Mouse (Mus musculus): ENCODE measurements around the gene Ssbp1.

Gene Ssbp1

DNA sequence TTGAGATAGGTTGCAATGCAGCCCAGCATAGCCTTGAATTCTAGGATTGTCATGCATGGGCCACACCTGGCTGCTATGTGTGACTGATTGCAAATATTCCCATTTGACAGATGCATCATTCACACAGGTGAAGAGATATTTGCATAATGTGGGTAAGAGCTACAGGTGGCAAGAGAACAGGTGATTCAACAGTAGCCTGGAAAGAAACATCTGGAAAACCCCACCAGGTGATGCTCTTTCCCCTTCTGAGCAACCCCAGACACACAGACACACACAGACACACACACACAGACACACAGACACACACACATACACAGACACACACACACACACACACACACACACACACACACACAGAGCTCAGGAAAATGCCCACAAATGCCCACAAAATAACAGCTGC, 39.3 kb upstream of the Ssbp1 start:
- TF ChIP-seq NANOG (IDR thresholded peaks at IDR 0.05; ENCODE audit: borderline replicate concordance, low read length) (no peak), POU5F1 (IDR thresholded peaks at IDR 0.05; ENCODE audit: borderline replicate concordance, low read length) (no peak), CTCF (conservative IDR thresholded peaks at IDR 0.05; ENCODE audit: low read length) (no peak)
- Histone ChIP-seq H3K36me3 (ENCODE audit: insufficient read depth, low read length) (no peaks in the 10 kb centered on the region), H3K4me3 (replicated peaks; ENCODE audit: low read length) (no peak overlapping the region), H3K27me3 (ENCODE audit: insufficient read depth, low read length) (peaks cover 41% of the 10 kb centered on the region), H3K9me3 (ENCODE audit: low read length) (no peaks in the 10 kb centered on the region), H3K4me1 (replicated peaks; ENCODE audit: low read depth, low read length) (peaks cover 10% of the 10 kb centered on the region)

DNA sequence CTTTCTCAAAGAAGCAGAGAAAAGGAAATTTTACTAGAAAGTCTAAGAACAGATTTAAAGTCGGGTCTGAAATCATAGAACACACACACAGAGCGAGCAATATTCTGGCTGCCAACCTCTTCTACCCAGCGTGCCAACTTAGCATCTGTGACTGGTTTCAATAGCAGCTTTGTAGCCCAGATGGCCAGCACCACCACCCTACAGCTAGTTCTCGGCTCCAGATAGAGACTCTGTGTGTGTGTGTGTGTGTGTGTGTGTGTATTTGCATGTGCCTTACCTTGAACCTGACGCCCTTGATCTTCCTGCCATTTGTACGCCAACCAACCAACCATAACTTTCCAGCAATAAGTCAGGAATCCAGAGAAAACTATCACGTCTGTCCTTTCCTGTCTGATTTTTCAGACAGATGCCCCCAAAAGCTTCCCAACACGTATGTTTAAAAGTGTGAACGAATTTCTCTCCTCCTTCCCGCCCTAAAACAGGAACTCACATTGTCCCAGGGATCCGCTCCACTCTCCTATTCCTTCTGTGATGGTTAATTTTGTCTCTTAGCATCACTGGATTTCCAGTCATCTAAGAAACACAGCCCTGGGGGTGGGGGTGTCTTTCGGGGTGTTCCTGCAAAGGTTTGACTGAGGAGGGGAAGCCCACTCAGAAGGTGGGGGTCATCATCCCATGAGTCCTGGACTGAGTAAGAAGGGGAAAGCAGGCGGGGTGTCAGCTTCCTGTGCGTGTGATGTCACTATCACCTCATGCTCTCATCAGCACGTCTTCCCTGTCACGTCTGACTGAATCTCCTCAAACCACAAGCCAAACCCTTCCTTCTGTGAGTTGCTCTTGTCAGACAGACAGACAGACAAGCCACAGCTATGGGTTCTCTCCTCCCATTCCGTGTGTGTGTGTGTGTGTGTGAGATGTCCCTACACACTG, 38.5 kb upstream of the Ssbp1 start:
- H3K4me1 ChIP-seq (replicated peaks; ENCODE audit: low read depth, low read length) = peaks cover 10% of the 10 kb centered on the region
- H3K4me3 ChIP-seq (replicated peaks; ENCODE audit: low read length) = no peak overlapping the region
- H3K9me3 ChIP-seq (ENCODE audit: low read length) = no peaks in the 10 kb centered on the region
- no peak for TF ChIP-seq POU5F1 (IDR thresholded peaks at IDR 0.05; ENCODE audit: borderline replicate concordance, low read length)
- TF ChIP-seq NANOG (IDR thresholded peaks at IDR 0.05; ENCODE audit: borderline replicate concordance, low read length) = no peak
- no peak for TF ChIP-seq CTCF (conservative IDR thresholded peaks at IDR 0.05; ENCODE audit: low read length)
- peaks cover 48% of the 10 kb centered on the region for H3K27me3 ChIP-seq (ENCODE audit: insufficient read depth, low read length)
- no peaks in the 10 kb centered on the region for H3K36me3 ChIP-seq (ENCODE audit: insufficient read depth, low read length)

DNA sequence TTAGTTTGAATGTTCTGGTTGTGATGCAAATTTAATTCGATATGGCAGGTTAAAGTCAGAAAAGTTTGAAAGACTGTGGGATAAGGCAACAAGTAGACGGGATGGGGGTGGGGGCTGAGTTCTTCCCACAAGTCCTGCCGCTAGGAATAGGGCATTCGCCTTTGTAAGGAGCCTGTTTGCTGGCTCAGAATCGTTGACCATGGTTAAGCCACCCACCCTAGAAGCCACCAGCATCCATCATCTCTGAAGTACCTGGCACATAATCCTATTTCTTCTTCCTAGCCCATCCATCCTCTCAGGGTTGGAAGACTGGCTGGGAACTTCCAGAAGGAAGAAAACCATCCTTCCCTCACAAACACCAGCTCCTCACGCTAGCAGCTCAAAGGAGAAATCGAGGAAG, 36.5 kb upstream of the Ssbp1 start:
- Histone ChIP-seq H3K36me3 (ENCODE audit: insufficient read depth, low read length) (no peaks in the 10 kb centered on the region), H3K27me3 (ENCODE audit: insufficient read depth, low read length) (peaks cover 65% of the 10 kb centered on the region), H3K4me3 (replicated peaks; ENCODE audit: low read length) (peak overlapping the region; percentile 93), H3K4me1 (replicated peaks; ENCODE audit: low read depth, low read length) (peaks cover 10% of the 10 kb centered on the region), H3K9me3 (ENCODE audit: low read length) (no peaks in the 10 kb centered on the region)
- TF ChIP-seq CTCF (conservative IDR thresholded peaks at IDR 0.05; ENCODE audit: low read length) (no peak), POU5F1 (IDR thresholded peaks at IDR 0.05; ENCODE audit: borderline replicate concordance, low read length) (no peak), NANOG (IDR thresholded peaks at IDR 0.05; ENCODE audit: borderline replicate concordance, low read length) (no peak; the same call in 1 of the 2 replicates)

DNA sequence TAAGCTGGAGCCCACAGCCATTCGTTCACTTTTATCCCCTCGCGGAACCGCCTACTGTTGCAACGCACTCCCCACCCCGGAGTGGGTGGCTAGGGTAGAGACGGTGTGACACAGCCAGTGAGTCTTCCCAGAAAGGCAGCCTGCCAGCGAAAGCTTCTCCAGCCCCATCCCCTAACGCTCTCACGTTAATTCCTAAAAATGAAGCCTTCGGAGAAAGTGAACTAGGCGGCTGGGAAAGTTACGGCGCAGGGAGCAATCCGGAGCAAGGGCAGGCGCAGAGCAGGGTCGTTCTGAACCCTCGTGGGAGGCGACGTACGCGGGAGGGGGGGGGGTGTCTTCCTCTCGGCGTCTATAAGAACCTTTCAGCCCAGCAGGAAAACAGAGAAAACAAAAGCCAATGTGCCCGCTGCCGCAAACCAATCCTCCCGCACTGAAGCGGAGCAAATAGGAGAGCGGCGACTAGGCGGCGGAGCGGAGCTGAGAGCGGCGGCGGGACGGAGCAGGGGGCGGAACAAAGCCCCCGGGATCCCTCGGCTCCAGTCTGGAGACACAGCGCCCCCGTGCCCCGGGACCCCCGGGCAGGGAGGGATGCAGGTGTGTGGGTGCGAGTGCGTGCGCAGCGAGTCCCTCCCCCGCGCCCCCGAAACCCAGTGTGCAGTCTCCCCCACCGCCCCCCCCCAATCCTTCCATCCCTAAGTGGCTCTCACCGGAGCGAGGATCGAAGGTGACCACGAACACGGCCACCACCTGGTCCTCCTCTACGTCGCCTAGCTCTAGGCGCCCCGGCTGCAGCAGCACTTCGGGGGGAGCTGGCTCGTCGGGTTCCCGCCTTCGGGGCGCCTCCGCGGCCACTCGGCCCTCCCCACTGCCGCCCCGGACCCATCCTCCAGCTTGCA, 35.8 kb upstream of the Ssbp1 start:
- Histone ChIP-seq H3K4me1 (replicated peaks; ENCODE audit: low read depth, low read length) (peaks cover 10% of the 10 kb centered on the region), H3K27me3 (ENCODE audit: insufficient read depth, low read length) (peaks cover 70% of the 10 kb centered on the region), H3K4me3 (replicated peaks; ENCODE audit: low read length) (peak overlapping the region; percentile 93), H3K36me3 (ENCODE audit: insufficient read depth, low read length) (no peaks in the 10 kb centered on the region), H3K9me3 (ENCODE audit: low read length) (no peaks in the 10 kb centered on the region)
- no peak for TF ChIP-seq CTCF (conservative IDR thresholded peaks at IDR 0.05; ENCODE audit: low read length)
- no peak for TF ChIP-seq POU5F1 (IDR thresholded peaks at IDR 0.05; ENCODE audit: borderline replicate concordance, low read length)
- no peak for TF ChIP-seq NANOG (IDR thresholded peaks at IDR 0.05; ENCODE audit: borderline replicate concordance, low read length)

DNA sequence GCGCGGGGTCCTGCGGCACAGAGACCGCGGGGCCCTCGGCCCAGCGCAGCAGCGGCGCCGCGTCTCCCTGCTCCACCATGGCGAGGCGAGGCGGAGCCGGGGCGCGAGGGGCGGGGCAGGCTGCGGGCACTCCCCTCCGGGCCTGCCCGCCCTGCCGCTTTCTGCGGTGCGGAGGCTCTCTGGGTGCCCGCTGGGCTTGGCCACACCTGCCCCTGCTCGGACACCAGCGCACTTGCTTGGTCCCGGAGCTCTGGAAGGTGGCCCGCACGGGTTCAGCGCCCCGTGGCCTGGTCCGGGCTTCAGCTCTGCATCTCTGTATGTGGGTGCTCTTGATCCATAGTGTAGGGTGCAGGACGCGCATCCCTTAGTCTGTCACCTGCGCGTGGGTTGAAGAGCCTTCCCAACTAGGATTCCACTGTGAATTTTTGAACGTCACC, 35.1 kb upstream of the Ssbp1 start, which contains the start of gene E330009J07Rik:
TSS of gene E330009J07Rik (minus strand) at position 89 of the 437 bp plus-strand sequence.
- TF ChIP-seq CTCF (conservative IDR thresholded peaks at IDR 0.05; ENCODE audit: low read length) = no peak
- no peak for TF ChIP-seq POU5F1 (IDR thresholded peaks at IDR 0.05; ENCODE audit: borderline replicate concordance, low read length)
- no peak for TF ChIP-seq NANOG (IDR thresholded peaks at IDR 0.05; ENCODE audit: borderline replicate concordance, low read length)
- no peaks in the 10 kb centered on the region for H3K36me3 ChIP-seq (ENCODE audit: insufficient read depth, low read length)
- H3K4me1 ChIP-seq (replicated peaks; ENCODE audit: low read depth, low read length) = peaks cover 10% of the 10 kb centered on the region
- peak within 1 kb of the TSS; percentile 93 for H3K4me3 ChIP-seq (replicated peaks; ENCODE audit: low read length)
- no peaks in the 10 kb centered on the region for H3K9me3 ChIP-seq (ENCODE audit: low read length)
- peaks cover 76% of the 10 kb centered on the region for H3K27me3 ChIP-seq (ENCODE audit: insufficient read depth, low read length)

DNA sequence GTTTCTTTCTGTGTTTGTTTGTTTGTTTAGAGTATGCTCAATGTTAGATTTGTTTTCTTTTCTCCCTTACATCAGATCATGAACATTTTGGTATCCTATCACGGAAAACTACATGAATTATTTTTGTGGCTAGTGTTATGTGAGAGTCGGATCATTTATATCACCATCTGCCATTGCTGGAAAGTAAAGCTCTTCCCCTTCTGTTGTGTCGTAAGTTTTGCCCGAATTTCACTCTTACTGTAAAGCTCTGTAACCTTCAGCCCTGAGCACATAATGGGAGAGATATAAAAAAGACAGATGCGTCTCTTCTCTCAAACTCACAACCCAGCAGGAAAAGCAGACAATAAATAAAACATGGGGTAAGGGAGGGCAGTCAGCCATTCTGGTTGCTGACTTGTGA, 32.2 kb upstream of the Ssbp1 start, which contains the start of gene Wee2:
TSS of gene Wee2 (plus strand) at position 153 of the 400 bp plus-strand sequence.
- Histone ChIP-seq H3K27me3 (ENCODE audit: insufficient read depth, low read length) (peaks cover 66% of the 10 kb centered on the region), H3K9me3 (ENCODE audit: low read length) (peaks cover 7% of the 10 kb centered on the region; the same call in 1 of the 2 replicates), H3K4me3 (replicated peaks; ENCODE audit: low read length) (no peak within 1 kb of the TSS), H3K4me1 (replicated peaks; ENCODE audit: low read depth, low read length) (peaks cover 17% of the 10 kb centered on the region), H3K36me3 (ENCODE audit: insufficient read depth, low read length) (no peaks in the 10 kb centered on the region)
- no peak for TF ChIP-seq NANOG (IDR thresholded peaks at IDR 0.05; ENCODE audit: borderline replicate concordance, low read length)
- TF ChIP-seq POU5F1 (IDR thresholded peaks at IDR 0.05; ENCODE audit: borderline replicate concordance, low read length) = no peak
- TF ChIP-seq CTCF (conservative IDR thresholded peaks at IDR 0.05; ENCODE audit: low read length) = no peak

DNA sequence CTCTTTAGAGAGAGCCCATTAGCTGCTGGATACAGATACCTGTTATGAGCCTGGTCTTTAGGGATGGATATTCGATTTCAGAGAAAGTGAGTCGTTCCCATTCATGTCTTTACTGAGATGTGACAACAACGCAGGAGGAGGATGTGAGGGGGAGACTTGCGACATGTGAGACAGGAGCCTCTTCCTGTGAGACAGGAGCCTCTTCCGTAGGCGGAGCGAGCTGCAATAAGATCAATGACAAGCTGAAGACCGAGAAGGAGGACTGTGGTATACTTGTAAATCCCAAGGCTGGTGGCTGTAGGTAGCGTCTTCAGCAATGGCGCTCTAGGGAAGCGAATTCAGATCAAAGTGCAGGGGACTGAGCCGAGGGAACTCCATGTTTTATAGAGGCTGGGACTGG, 31.4 kb upstream of the Ssbp1 start:
- peaks cover 12% of the 10 kb centered on the region for H3K4me1 ChIP-seq (replicated peaks; ENCODE audit: low read depth, low read length)
- peaks cover 7% of the 10 kb centered on the region; the same call in 1 of the 2 replicates for H3K9me3 ChIP-seq (ENCODE audit: low read length)
- TF ChIP-seq NANOG (IDR thresholded peaks at IDR 0.05; ENCODE audit: borderline replicate concordance, low read length) (no peak), CTCF (conservative IDR thresholded peaks at IDR 0.05; ENCODE audit: low read length) (no peak)
- H3K4me3 ChIP-seq (replicated peaks; ENCODE audit: low read length) = no peak overlapping the region
- H3K36me3 ChIP-seq (ENCODE audit: insufficient read depth, low read length) = no peaks in the 10 kb centered on the region
- H3K27me3 ChIP-seq (ENCODE audit: insufficient read depth, low read length) = peaks cover 60% of the 10 kb centered on the region

DNA sequence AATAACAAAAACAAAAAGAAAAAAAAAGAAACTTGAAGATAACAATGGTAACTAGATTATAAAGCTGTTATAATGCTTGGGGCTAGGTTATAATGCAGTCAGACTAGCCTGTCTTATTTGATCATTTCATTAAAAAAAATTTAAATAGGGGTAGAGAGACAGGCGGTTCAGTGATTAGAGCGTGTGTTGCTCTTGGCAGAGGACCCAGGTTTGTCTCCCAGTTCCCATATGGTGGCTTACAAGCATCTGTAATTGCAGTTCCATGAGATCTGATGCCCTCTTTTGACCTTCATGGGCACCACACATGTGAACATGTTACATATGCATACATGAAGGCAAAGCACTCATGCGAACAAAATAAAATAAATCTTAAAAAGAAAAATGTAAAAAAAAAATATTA, 29.9 kb upstream of the Ssbp1 start:
- TF ChIP-seq CTCF (conservative IDR thresholded peaks at IDR 0.05; ENCODE audit: low read length) (no peak), POU5F1 (IDR thresholded peaks at IDR 0.05; ENCODE audit: borderline replicate concordance, low read length) (no peak), NANOG (IDR thresholded peaks at IDR 0.05; ENCODE audit: borderline replicate concordance, low read length) (no peak)
- Histone ChIP-seq H3K4me3 (replicated peaks; ENCODE audit: low read length) (no peak overlapping the region), H3K36me3 (ENCODE audit: insufficient read depth, low read length) (no peaks in the 10 kb centered on the region), H3K27me3 (ENCODE audit: insufficient read depth, low read length) (peaks cover 52% of the 10 kb centered on the region), H3K4me1 (replicated peaks; ENCODE audit: low read depth, low read length) (peaks cover 7% of the 10 kb centered on the region), H3K9me3 (ENCODE audit: low read length) (peaks cover 7% of the 10 kb centered on the region; the same call in 1 of the 2 replicates)

Data from E14TG2a.4 (cell line).